Mouse (Mus musculus) neural tube, embryonic 15.5 days (tissue): ENCODE data around the gene Vill. TPM values are rescaled to one million over a fixed set of nuclear protein-coding genes. Genes with fewer than 3 reads are reported as not detected.

Experiments
- ATAC-seq: fragments of 200-750 bp; cut with Nextera tagmentation; 2 replicates; pipeline ENCODE4 v1.8.0; 2017; ENCODE audit warnings: mild to moderate bottlenecking, moderate TSS enrichment, moderate library complexity; ENCODE audit not compliant: low FRiP score
- H3K27ac ChIP-seq: fragments of 300-500 bp; sonication (generic); replicated peaks from 2 replicates; pipeline ENCODE4 v1.5.1; 2015; ENCODE audit warnings: mild to moderate bottlenecking, inconsistent platforms
- H3K27me3 ChIP-seq: fragments of 300-500 bp; sonication (generic); replicated peaks from 2 replicates; pipeline ENCODE4 v1.6.1; 2015; ENCODE audit warnings: inconsistent platforms
- H3K36me3 ChIP-seq: fragments of 300-500 bp; sonication (generic); 2 replicates; pipeline ENCODE4 v1.6.1; 2015; ENCODE audit warnings: inconsistent platforms
- H3K4me1 ChIP-seq: fragments of 300-500 bp; sonication (generic); 2 replicates; pipeline ENCODE4 v1.6.1; 2015; ENCODE audit warnings: inconsistent platforms
- H3K4me2 ChIP-seq: fragments of 300-500 bp; sonication (generic); 2 replicates; pipeline ENCODE4 v1.6.1; 2015; ENCODE audit warnings: inconsistent platforms, mild to moderate bottlenecking, moderate library complexity
- H3K4me3 ChIP-seq: fragments of 300-500 bp; sonication (generic); replicated peaks from 2 replicates; pipeline ENCODE4 v1.5.1; 2015; ENCODE audit warnings: mild to moderate bottlenecking, inconsistent platforms
- H3K9ac ChIP-seq: fragments of 300-500 bp; sonication (generic); replicated peaks from 2 replicates; pipeline ENCODE4 v1.6.1; 2015; ENCODE audit warnings: mild to moderate bottlenecking, inconsistent platforms
- H3K9me3 ChIP-seq: fragments of 300-500 bp; sonication (generic); replicated peaks from 2 replicates; pipeline ENCODE4 v1.6.1; 2016; ENCODE audit warnings: inconsistent platforms
- WGBS: fragments of 180-500 bp; shearing (Covaris S2); methylation state at CpG from one replicate; pipeline ENCODE4 v1.1.7; 2015; ENCODE audit warnings: mixed read lengths; 5-methylcytosine and 5-hydroxymethylcytosine counted together
- polyA plus RNA-seq: library from polyadenylated mRNA; unstranded; fragments of >200 nt; fragmentation: Nextera tagmentation; extraction: Ambion mirVana; gene quantifications from 2 replicates; pipeline ENCODE4 v1.2.1, GENCODE M21; 2015

Gene Vill
- polyA plus RNA-seq, 1 experiment from 2014 or later, result 5.3 TPM

GRCm38 (mm10) chr9:119064296-119064695 is 11.7 kb downstream of the Vill start:
- Histone ChIP-seq H3K4me2 (no peak overlapping the region), H3K27ac (no peak overlapping the region), H3K9ac (no peak overlapping the region), H3K4me1 (peaks cover 2% of the 10 kb centered on the region; the same call in 1 of the 2 replicates), H3K27me3 (0 out of 2 replicates have a peak, but pooled peaks cover 4% of the 10 kb centered on the region), H3K9me3 (no peaks in the 10 kb centered on the region), H3K4me3 (no peak overlapping the region), H3K36me3 (no peaks in the 10 kb centered on the region)
- 76% methylated on average over 4 of the region's 4 CpGs for WGBS
- no peak for ATAC-seq

DNA sequence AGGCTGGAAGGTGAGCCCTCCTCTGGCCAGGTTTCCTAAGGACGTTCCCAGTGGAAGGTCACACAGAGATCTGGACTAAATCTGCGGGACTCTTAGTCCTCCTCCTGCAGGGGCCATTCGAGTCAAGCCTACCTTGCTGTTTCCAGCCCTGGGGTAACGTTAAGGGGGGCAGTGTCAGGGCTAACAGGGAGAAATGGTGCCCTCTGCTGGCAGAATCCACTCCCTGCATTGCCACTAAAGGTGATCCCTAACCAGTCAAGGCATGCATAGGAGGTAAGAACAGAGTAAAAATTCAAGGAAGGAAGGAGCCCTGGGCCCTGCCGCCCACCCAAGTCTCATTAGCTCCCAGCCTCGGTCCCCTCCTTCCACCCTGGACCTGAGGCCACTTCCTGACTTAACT is 15.0 kb downstream of the Vill start:
- Histone ChIP-seq H3K9me3 (no peaks in the 10 kb centered on the region), H3K4me2 (no peak overlapping the region), H3K4me1 (peaks cover 2% of the 10 kb centered on the region; the same call in 1 of the 2 replicates), H3K27ac (no peak overlapping the region), H3K9ac (no peak overlapping the region), H3K4me3 (no peak overlapping the region), H3K27me3 (0 out of 2 replicates have a peak, but pooled peaks cover 4% of the 10 kb centered on the region), H3K36me3 (0 out of 2 replicates have a peak, but pooled peaks cover 3% of the 10 kb centered on the region)
- ATAC-seq, result peak; percentile 33
- 8% methylated on average over 6 of the region's 6 CpGs for WGBS

DNA sequence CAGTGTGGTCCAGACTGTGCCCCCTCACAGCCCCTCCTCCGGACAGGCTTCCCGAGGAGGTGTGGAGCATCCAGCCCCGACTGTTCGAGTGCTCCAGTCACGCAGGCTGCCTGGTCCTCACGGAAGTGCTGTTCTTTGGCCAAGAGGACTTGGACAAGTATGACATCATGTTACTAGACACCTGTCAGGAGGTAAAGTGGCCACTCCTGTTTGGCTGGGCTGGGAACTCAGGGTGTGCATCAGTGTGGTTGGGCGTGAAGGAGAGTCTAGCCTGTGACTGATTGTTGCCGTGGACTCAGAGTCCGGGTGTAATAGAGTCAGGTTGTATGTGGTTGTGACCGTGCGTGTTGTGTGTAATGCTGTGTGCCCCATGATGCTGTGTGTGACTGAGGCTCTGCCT is 15.7 kb downstream of the Vill start:
- no peaks in the 10 kb centered on the region for H3K9me3 ChIP-seq
- no peak overlapping the region for H3K27ac ChIP-seq
- 0 out of 2 replicates have a peak, but pooled peaks cover 4% of the 10 kb centered on the region for H3K27me3 ChIP-seq
- no peak overlapping the region for H3K4me2 ChIP-seq
- no peak for ATAC-seq
- 0 out of 2 replicates have a peak, but pooled peaks cover 5% of the 10 kb centered on the region for H3K36me3 ChIP-seq
- peaks cover 2% of the 10 kb centered on the region; the same call in 1 of the 2 replicates for H3K4me1 ChIP-seq
- H3K4me3 ChIP-seq, result no peak overlapping the region
- H3K9ac ChIP-seq, result no peak overlapping the region
- WGBS, result 92% methylated on average over 11 of the region's 11 CpGs

GRCm38 (mm10) chr9:119070173-119070825 is 17.7 kb downstream of the Vill start:
- Histone ChIP-seq H3K4me3 (no peak overlapping the region), H3K4me1 (peaks cover 2% of the 10 kb centered on the region; the same call in 1 of the 2 replicates), H3K9me3 (no peaks in the 10 kb centered on the region), H3K4me2 (no peak overlapping the region), H3K27ac (no peak overlapping the region), H3K27me3 (0 out of 2 replicates have a peak, but pooled peaks cover 4% of the 10 kb centered on the region), H3K36me3 (peaks cover 20% of the 10 kb centered on the region; the same call in 1 of the 2 replicates), H3K9ac (no peak overlapping the region)
- WGBS, result 84% methylated on average over 13 of the region's 13 CpGs
- no peak for ATAC-seq

DNA sequence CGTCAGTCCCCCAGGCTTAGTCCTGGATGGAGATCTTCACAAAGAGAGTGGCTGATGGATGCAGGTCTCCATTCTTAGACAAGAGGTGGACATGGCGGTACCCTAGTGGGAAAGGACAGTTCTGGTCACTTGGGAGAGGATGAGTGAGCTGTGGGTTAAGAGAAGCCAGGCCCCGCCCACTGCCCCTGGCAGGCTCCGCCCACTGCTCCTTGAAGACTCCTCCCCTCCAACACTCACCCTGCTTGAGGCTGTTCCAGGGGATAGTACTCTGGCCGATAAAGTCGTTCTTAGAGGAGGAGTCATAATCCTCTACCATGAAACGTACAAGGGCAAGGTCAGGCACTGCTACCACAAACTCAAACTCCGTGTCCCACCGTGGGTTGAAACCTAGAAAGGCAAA is 19.2 kb downstream of the Vill start:
- 86% methylated on average over 9 of the region's 9 CpGs for WGBS

DNA sequence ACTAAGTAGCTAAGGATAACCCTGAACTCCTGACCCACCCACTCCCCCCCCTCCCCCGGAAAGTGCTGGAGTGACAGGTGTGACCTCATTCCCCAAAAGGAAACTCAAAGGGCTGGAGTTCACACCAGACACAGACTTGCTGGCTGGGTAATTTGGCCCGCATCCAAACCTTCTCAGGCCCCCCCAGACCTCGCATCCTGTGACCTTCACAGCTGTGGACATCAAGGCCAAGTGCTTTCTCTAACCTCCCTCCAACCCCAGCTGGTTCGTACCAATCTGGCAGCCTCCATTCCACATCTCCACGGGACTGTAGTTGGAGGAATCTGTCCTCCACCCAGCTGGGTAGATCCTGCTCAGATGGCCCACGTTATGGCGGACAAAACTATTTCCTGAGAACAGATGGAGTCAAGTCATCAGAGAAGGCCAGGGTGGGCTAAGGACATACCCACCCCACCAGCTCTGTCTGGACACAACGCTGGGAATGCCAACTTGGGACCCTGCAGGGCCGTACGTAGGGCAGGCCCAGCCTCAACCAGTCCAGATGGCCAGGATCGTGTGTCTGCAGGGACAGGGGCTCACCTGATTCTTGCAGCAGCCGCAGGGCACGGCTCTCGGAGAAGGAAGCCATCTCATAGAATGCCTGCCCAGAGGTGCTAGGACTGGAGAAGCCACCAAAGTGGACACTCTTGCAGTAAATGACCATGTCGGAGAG is 20.8 kb downstream of the Vill start:
- no peak overlapping the region for H3K4me2 ChIP-seq

More for the DNA sequence above, 19.2 kb downstream of the Vill start:
- no peaks in the 10 kb centered on the region for H3K9me3 ChIP-seq
- H3K4me3 ChIP-seq, result no peak overlapping the region
- H3K27ac ChIP-seq, result no peak overlapping the region
- ATAC-seq, result no peak
- H3K9ac ChIP-seq, result no peak overlapping the region
- peaks cover 24% of the 10 kb centered on the region for H3K36me3 ChIP-seq
- no peak overlapping the region for H3K4me2 ChIP-seq
- peaks cover 2% of the 10 kb centered on the region; the same call in 1 of the 2 replicates for H3K4me1 ChIP-seq
- 0 out of 2 replicates have a peak, but pooled peaks cover 4% of the 10 kb centered on the region for H3K27me3 ChIP-seq

GRCm38 (mm10) chr9:119075685-119076084 is 23.1 kb downstream of the Vill start:
- Histone ChIP-seq H3K4me2 (no peak overlapping the region), H3K4me1 (no peaks in the 10 kb centered on the region), H3K9ac (no peak overlapping the region), H3K36me3 (peaks cover 27% of the 10 kb centered on the region), H3K27ac (no peak overlapping the region), H3K9me3 (no peaks in the 10 kb centered on the region), H3K4me3 (no peak overlapping the region), H3K27me3 (no peaks in the 10 kb centered on the region)
- WGBS, result 70% methylated on average over 16 of the region's 16 CpGs
- ATAC-seq, result no peak

More for the DNA sequence above, 20.8 kb downstream of the Vill start:
- Histone ChIP-seq H3K27me3 (no peaks in the 10 kb centered on the region), H3K9me3 (no peaks in the 10 kb centered on the region), H3K4me1 (no peaks in the 10 kb centered on the region), H3K36me3 (peaks cover 27% of the 10 kb centered on the region), H3K9ac (no peak overlapping the region), H3K27ac (no peak overlapping the region), H3K4me3 (no peak overlapping the region)
- ATAC-seq, result no peak
- WGBS, result 85% methylated on average over 15 of the region's 15 CpGs

GRCm38 (mm10) chr9:119080040-119080675 is 27.6 kb downstream of the Vill start:
- Histone ChIP-seq H3K4me3 (no peak overlapping the region), H3K36me3 (peaks cover 7% of the 10 kb centered on the region; the same call in 1 of the 2 replicates), H3K4me2 (no peak overlapping the region), H3K9ac (no peak overlapping the region), H3K9me3 (no peaks in the 10 kb centered on the region), H3K27me3 (no peaks in the 10 kb centered on the region), H3K27ac (no peak overlapping the region), H3K4me1 (peaks cover 15% of the 10 kb centered on the region)
- ATAC-seq, result no peak
- WGBS, result 85% methylated on average over 5 of the region's 5 CpGs

DNA sequence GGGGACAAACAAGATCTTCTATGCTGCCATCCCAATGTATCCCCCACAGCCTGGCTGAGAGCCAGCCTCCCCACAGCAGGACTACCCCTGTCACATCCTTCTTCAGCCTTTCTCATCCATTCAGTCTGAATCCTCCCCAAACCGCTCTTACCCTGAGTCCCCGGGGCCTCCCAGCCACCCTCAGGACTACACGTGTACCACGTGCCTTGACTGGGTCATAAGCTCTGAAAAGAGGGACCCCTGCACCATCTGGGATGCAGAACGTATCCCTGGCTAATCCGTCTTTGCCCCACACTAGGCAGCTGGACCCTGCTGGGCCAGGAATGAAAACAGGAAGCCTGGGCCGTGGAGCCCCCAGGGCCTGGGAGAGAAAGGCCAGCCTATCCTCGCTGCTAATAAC is 29.5 kb downstream of the Vill start:
- Histone ChIP-seq H3K27me3 (no peaks in the 10 kb centered on the region), H3K36me3 (0 out of 2 replicates have a peak, but pooled peaks cover 3% of the 10 kb centered on the region), H3K4me3 (no peak overlapping the region), H3K4me2 (no peak overlapping the region), H3K27ac (peak overlapping the region; percentile 7; the same call in 1 of the 2 replicates), H3K9me3 (no peaks in the 10 kb centered on the region), H3K4me1 (peaks cover 21% of the 10 kb centered on the region), H3K9ac (no peak overlapping the region)
- ATAC-seq, result peak; percentile 52
- 6% methylated on average over 8 of the region's 8 CpGs for WGBS

DNA sequence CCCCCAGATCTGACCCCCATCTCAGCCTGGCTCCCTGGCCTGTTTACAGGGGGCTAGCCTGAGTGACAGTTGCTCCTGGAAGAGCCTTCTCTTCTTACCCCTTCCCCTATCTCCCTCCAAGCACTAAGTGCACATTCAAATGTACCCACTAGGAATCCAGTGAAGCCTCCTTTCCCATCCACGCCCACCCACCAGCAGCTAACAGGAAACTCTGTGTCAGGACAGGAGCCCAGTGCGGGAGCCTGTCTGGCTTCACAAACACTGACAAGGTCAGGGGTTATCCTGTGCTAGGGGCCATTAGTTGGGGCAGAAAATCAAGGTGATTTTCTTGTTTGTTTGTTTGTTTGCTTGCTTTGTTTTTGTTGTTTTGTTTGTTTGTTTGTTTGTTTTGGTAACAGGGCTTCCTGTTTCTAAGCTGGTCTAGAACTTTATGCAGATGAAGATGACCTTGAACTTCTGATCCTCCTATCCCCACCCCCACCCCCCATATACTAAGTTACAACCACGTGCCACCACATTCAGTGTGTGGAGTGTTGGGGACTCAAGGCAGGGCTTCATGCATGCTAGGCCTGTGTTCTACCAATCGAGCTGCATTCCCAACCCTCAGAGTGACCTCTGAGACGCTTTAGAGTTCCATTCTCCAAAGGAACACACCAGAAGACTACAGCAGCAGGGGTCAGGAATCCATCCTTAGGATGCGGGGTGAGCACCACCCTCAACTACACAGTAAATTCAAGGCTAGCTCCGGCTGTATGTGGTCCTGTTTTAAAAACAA is 30.3 kb downstream of the Vill start:
- Histone ChIP-seq H3K9me3 (no peaks in the 10 kb centered on the region), H3K4me1 (peaks cover 28% of the 10 kb centered on the region), H3K4me3 (no peak overlapping the region), H3K4me2 (no peak overlapping the region), H3K36me3 (0 out of 2 replicates have a peak, but pooled peaks cover under 1% of the 10 kb centered on the region), H3K27me3 (no peaks in the 10 kb centered on the region), H3K27ac (peak overlapping the region; percentile 7; the same call in 1 of the 2 replicates), H3K9ac (no peak overlapping the region)
- WGBS, result 78% methylated on average over 7 of the region's 7 CpGs
- ATAC-seq, result no peak

- ATAC-seq, result no peak
- 84% methylated on average over 10 of the region's 10 CpGs for WGBS
- Histone ChIP-seq H3K36me3 (no peaks in the 10 kb centered on the region), H3K4me3 (no peak overlapping the region), H3K4me2 (no peak overlapping the region), H3K4me1 (peaks cover 38% of the 10 kb centered on the region), H3K9me3 (no peaks in the 10 kb centered on the region), H3K27ac (no peak overlapping the region), H3K27me3 (no peaks in the 10 kb centered on the region), H3K9ac (no peak overlapping the region)
Measured at GRCm38 (mm10) chr9:119083966-119084365, 31.4 kb downstream of the Vill start.
